Mouse (Mus musculus) yolk sac, embryonic 10.5 days (tissue): ENCODE data around the gene Gm45713.
"Not testable (repeated sequence)": the region's sequence is repeated elsewhere in the genome, so short reads cannot be mapped to it uniquely, and the experiment has no call there.

ENCODE experiments used
- DNase-seq: peaks from one replicate; pipeline ENCODE4 v3.0.0-alpha.2; 2017; ENCODE audit warnings: low spot score

The Gm45713 gene

DNA sequence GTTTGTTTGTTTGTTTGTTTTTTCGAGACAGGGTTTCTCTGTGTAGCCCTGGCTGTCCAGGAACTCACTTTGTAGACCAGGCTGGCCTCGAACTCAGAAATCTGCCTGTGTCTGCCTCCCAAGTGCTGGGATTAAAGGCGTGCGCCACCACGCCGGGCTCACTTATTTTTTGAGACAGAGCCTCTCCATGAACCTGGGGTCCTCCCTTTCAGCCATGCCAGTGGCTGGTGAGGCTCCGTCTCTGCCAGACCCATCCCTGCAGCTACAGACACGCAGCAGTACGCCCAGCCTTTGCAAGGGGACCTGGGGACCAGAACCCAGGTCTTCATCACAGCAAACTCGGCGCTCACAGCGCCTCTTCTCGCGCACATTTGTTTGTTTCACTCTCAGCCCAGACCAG is 40.1 kb downstream of the Gm45713 start:
- not testable (repeated sequence) for DNase-seq

- no peak for DNase-seq
Measured at GRCm38 (mm10) chr7:45095367-45095766, 40.7 kb downstream of the Gm45713 start.

DNA sequence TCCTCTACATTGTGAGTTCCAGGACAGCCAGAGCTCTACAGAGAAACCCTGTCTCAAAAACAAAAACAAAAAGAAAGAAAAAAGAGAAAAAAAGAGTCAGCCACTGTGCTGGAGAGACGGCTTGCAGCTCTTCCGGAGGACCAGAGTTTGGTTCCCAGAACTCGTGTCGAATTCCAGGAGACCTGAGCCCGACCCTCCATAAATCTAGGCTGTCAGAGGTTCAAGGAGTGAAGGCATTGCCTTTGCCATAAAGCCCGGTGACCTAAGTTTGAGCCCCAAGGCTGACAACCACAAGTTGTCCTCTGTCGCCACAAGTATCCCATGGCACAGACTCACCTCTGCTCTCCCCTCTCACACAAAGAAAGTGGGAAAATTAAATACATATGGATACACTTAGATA is 41.9 kb downstream of the Gm45713 start:
- DNase-seq, result no peak

DNA sequence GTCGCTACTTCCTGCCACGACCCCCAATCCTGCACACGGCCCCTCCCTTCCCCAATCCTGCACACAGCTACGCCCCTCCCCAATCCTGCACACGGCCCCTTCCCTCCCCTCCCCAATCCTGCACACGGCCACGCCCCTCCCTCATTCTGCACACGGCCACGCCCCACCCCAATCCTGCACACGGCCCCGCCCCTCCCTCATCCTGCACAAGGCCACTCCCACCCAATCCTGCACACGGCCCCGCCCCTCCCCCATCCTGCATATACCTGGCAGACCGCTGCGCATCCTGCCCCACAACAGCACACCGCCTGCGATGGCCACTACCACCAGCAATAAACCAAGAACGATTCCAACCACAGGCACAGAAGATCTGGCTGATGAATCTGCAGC is 42.5 kb downstream of the Gm45713 start:
- DNase-seq, result peak; percentile 50

- no peak for DNase-seq
Measured at GRCm38 (mm10) chr7:45092828-45093515, 43.1 kb downstream of the Gm45713 start.

GRCm38 (mm10) chr7:45092048-45092447 is 44.0 kb downstream of the Gm45713 start, which contains the start of gene Rcn3:
Gene Rcn3, minus strand, starts transcription at chr7:45092221.
- DNase-seq, result peak; percentile 96

DNA sequence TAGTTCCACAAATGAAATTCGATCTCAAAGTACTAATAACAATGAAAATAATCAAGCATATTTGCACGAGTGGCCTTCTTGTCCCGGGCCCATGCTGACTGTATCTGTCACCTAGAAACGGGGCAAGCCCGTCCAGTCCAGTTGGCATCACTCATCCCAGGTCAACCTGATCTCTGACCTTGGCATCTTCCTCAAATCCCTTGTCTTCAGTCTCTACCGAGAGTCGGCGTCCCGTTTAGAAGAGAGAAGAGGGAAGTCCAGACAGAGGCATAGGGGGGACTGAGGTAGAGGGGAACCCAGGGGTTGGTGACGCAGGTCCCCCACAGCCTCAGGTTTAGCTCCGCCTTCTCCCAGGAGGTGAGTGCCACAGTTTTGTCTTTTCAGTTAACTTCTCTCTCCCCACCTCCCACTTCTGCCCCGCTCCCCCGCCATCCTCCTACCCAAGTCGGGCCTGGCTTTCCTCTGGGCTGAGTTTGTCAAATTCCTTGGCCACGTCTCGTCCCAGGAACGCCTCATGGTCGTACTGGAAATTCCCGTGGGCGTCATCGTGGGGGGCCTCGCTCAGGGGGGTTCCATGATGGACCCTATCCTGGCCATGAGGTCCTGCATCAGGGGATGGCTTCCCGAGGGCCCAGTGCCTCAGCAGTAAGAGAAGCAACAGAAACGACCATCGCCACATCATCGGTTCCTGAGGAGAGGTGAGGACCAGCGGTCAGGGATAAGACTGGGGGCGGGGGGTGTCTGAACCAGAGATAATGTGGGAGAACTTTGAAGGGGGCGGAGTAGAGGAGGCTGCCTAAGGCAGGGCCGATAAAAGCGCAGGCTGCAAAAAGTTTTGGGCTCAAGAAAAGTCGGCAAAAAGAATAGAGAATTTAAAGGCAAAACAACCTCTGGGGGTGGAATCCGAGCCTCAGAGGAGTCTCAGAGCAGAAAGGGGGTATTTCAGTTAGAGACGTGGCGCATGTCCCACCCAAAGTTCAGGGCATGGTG is 44.7 kb downstream of the Gm45713 start:
- DNase-seq, result peak; percentile 54

- DNase-seq, result no peak
Measured at GRCm38 (mm10) chr7:45090251-45090977, 45.6 kb downstream of the Gm45713 start.

- no peak for DNase-seq
Measured at GRCm38 (mm10) chr7:45088597-45088996, 47.4 kb downstream of the Gm45713 start.

DNA sequence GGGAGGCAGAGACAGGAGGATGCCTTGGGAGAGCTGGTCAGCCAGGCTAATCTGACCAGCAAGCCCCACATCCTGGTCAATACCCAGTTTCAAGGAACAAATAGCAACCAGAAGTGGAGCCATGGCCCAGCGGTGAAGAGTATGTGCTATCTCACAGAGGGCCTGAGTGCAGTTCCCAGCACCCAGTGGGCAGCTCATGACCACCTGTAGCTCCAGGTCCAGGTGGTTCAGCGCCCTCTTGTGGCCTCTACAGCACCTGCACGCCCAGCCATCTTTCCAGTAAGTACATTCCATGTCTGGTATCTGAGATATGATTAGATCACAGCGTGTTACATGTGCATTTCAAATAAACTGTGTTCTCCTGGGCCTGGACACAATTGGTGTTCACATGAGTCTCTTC is 49.9 kb downstream of the Gm45713 start:
- DNase-seq, result no peak

- no peak for DNase-seq
Measured at GRCm38 (mm10) chr7:45083300-45083890, 52.6 kb downstream of the Gm45713 start.

DNA sequence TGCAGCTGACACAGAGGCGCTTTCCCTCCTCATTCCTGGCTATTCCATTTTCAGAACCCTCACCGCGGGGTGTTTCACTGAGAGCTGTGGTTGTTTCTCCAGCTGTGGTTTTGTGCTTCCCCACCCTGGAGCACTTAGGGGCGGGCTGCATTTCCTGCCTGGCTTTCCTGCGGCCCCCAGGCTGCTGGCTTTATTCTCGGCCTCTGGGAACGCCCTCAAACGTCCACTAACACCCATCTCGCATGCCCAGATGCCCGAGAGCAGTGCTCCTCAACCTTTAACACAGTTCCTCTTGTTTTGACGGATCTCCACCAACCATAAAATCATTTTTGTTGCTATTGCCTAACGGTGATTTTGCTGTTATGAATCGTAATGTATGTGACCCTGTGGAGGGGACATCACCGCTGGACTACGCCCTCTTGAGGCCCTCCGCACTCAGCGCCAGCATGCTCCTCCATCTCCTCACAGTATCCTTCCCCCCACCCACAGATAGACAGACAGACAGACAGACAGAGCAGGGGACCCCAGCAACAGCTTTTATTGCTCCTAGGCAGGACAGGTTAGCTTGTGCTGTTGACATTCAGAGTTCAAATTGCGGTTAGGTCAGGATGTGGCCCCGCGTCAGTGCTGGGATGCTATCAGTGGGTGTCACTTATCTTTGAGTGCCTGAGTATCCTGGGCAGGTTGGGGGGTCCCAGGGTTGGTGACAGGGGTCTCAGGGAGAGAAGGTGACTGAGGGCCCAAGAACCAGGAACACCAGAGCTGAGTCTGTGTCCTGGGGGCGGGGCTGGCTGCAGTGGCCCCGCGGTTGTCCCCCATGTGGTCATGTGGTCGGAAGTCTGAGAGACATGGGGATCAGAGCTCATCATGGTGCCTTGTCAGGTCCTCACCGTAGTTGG is 53.4 kb downstream of the Gm45713 start:
- no peak for DNase-seq

- no peak for DNase-seq
Measured at GRCm38 (mm10) chr7:45081016-45081415, 55.0 kb downstream of the Gm45713 start.

DNA sequence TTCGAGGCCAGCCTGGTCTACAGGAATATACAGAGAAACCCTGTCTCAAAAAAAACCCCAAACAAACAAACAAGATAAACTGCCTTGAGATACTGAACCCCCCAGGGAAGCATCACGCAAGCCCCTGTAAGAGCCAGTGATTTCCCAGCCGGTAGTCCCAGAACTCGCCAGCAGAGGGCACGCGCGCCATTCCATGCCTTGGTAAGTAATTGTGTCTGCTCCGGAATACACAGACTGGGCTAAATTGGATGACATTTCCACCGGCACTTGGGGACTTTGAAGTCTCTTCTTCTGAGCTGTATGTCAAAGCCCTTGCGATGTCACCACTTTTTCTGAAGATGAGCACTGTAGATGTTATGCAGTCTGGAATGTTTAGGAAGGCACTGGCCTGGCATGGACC is 56.2 kb downstream of the Gm45713 start:
- DNase-seq, result peak; percentile 84

- DNase-seq, result peak; percentile 67
Measured at GRCm38 (mm10) chr7:45078513-45078912, 57.5 kb downstream of the Gm45713 start.

DNA sequence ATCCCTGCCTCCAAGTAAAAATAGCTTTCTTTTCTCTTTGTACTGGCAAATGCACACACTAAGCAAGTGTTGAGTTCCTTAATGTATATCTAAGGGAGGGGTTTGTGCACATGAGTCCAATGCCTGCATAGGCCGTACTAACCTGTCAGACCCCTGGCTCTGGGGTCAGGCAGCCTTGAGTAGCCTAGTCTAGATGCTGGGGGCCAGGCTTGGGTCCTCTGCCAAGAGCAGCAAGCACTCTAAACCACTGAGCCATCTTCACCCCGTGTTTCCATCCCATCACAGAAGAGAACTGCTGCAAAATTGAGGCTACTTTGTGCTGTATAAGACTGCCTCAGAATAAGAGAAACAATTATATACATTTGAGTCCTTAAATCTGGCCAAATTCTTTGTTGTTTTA is 58.2 kb downstream of the Gm45713 start:
- no peak for DNase-seq

DNA sequence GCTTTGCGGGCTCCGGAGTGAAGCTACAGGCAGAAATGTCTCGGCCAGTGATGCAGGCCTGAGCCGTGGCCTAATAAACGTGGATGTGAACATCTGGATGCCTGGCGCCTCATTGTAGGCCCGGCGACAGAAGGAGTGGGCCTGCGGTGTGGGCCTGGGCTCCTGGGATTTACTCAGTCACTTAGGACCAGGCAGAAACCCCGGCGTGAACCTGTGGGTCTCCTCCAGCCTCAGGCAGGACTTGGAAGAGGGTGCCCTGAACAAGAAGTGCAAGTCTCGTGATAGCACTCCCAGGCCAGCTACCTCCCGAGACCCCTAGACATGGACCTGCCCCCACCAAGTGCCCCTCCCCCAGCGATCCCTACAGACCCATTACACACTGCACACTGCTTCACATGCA is 58.7 kb downstream of the Gm45713 start:
- DNase-seq, result no peak

DNA sequence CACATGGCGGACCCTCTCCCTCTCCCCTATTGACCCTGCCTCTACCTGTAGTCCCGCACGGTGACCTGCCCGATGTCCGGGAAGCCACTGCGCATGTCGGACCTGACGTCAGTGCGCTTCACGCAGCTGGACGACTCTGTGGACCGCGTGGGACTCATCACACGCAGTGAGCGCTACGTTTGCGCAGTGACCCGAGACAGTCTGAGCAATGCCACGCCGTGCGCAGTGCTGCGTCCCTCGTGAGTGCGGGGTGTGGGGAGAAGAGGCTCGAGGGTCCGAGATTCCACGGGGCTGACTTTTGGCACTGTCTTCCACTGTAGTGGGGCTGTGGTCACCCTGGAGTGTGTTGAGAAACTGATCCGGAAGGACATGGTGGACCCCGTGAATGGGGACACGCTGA is 59.5 kb downstream of the Gm45713 start:
- DNase-seq, result no peak
